Mouse (Mus musculus): ENCODE results near the gene Mgst3.
"Not testable (repeated sequence)": the region's sequence is repeated elsewhere in the genome, so short reads cannot be mapped to it uniquely, and the experiment has no call there.

Mgst3 gene

GRCm38 (mm10) chr1:167357387-167357786, 36.3 kb downstream of the Mgst3 start:
- no peak for DNase-seq

- DNase-seq: no peak
Observed at GRCm38 (mm10) chr1:167352403-167352802, 41.2 kb downstream of the Mgst3 start.

DNA sequence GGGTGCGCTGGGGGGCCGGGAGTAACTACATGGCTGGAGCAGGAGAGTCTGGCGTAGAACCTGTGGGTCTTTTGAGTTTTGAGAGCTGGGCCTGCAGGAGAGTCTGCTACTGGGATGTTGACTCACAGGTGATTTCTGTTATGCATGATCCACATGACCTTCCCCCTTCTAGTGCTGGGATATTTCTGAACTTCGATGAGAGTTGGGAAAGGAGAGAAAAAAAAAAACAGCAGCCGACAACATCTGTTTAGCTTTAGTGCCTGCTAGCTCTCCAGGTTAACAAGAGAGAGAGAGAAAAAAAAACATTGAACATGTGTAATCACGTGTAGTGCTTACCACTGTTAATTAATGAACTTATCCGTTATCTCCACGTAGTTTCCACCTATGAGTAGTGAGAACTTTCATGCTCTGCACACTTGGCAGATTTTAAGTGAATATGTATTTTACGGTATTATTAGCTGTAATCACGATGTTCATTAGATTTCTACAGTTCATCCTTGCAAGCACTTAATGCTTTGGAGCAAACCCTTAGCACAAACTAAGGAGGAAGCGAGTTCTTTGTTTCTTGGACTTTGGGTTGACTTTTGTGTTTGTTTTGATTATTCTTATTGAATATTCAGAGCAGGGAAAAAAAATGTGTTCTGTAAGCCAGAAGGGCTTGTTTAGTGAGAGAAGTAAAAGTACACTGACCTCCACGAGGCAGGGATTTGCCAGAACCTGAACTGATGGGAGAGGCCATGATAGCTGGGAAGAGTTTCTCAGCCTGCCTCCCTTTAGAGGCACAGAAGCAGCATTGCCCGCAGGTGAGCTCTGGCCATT, 42.8 kb downstream of the Mgst3 start:
- no peak for DNase-seq

DNA sequence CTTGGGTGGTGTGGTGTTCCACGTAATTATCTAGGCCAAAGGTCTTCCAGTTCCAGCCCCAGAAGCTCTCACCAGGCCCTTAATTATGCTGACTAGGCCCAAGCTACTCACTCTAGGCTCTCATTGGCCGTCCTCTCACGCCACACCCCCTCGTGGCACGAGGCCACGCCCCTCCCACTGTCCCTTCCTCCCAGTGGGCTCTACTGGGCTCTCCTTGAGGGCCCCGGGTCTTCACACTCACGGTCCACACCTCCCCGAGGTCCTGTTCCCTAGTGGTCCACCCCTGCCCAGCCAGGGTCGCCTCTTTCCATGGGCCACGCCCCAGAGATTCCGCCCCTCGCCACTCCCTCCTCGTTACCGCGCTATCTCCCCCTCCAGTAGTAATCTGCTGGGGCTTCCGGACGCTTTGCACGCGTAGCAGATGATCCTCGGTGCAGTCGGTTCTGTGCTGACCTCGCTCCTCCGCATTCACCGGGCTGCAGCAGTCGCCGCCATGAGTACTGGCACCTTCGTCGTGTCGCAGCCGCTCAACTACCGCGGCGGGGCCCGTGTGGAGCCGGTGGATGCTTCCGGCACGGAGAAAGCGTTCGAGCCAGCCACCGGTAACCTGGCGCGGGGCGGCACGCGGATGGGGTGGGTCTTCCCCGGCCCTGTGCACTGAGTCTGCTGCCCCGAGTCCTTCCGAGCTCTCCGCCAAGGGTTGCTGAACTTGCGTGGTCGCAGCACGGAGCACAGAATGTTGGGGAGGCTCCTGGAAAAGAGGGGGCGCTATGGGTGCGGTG, 43.6 kb downstream of the Mgst3 start, which contains the start of gene Aldh9a1:
Gene Aldh9a1, plus strand, starts transcription at position 177 of the 782 bp plus-strand sequence.
- DNase-seq: peak; percentile 91

GRCm38 (mm10) chr1:167349206-167349605, 44.4 kb downstream of the Mgst3 start:
- not testable (repeated sequence) for DNase-seq

GRCm38 (mm10) chr1:167345994-167346520, 47.6 kb downstream of the Mgst3 start:
- not testable (repeated sequence) for DNase-seq

DNA sequence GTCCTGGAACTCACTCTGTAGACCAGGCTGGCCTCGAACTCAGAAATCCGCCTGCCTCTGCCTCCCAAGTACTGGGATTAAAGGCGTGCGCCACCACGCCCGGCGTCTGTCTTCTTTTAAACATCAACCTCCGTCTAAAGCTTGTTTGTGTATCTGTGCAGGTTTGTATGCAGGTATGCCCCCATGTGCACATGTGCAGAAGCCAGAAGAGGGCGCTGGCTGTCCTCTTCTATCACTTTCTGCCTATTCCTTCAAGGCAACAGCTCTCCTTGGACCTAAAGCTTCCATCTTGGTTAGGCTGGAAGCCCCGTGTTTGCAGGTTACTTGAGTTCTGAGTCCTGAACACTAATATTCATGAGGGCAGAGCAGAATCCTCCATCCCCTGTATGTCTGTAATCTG, 50.8 kb downstream of the Mgst3 start:
- DNase-seq: no peak

- no peak for DNase-seq
Observed at GRCm38 (mm10) chr1:167340910-167341528, 52.6 kb downstream of the Mgst3 start.

DNA sequence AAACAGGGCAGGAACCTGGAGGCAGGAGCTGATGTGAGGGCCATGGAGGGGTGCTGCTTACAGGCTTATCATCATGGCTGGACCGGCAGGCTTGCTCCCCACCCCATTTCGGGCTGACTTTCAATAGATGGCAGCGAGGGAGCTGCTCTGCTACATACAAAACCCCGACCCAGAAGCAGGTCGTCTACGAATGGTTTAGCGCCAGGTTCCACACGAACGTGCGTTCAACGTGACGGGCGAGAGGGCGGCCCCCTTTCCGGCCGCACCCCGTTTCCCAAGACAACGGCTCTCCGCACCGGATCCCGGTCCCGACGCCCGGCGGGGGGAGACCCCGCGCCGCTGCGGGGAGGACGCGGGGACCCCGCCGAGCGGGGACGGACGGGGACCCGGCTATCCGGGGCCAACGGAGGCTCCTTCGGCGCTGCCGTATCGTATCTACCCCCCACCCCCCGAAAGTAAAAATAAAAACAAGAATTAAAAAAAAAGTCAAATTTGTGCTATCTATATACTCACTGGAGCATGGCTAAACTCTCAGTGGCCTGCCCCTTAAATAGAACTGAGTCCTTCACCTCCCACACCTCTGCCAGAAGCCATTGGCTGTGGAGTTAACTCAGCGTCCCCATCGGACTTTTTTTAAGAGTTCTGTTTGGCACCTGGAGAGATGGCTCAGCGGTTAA, 53.4 kb downstream of the Mgst3 start:
- DNase-seq: peak; percentile 28

DNA sequence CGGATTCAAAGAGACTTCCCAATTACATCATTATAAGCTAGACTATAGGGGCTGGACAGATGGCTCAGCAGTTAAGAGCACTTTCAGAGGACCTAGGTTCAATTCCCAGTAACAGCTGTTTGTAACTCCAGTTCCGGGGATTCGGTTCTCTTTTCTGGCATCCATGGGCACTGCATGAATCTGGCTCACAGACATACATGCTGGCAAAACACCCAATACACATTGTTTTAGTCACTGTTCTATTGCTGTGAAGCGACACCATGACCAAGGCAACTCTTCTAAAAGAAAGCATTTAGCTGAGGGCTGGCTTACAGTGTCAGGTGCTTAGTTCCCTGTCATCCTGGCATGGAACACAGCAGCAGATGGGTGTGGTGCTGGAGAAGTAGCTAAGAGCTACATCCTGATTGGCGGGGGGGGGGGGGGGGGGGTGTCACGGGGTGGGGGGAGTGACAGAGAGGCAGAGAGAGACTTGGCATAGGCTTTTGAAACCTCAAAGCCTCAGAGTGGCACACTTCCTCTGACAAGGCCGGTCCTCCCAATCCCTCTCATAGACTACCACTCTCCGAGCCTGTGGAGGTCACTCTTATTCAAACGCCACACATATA, 54.4 kb downstream of the Mgst3 start:
- no peak for DNase-seq

DNA sequence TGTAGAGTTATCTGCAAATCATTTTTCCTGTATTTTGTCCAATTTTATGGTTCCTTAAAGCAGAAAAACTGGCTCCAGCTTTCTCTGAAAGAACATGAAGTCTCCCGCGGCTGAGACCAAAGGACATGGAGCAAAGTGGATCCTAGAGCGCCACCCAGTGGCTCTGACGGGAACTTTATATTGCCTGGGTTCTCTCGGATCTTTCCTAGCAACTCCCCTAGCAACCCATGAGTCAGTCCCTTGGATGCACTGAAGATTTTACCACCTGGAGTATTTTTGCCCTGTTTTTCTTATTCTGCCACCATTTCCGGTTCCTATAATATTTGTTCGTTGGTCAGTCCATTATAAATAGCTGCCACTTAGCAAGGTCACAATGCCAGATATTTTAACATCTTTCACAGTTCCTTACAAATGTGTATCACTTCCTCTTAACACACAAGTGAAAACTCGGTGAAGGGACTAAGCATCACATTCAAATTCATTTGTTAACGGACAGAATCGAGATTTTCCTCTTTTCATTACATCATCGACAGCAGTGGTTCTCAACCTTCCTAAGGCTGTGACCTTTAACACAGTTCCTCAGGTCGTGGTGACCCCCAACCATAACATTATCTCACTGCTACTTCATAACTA, 56.1 kb downstream of the Mgst3 start:
- DNase-seq: peak; percentile 88

GRCm38 (mm10) chr1:167336398-167336797, 57.2 kb downstream of the Mgst3 start:
- DNase-seq: no peak

DNA sequence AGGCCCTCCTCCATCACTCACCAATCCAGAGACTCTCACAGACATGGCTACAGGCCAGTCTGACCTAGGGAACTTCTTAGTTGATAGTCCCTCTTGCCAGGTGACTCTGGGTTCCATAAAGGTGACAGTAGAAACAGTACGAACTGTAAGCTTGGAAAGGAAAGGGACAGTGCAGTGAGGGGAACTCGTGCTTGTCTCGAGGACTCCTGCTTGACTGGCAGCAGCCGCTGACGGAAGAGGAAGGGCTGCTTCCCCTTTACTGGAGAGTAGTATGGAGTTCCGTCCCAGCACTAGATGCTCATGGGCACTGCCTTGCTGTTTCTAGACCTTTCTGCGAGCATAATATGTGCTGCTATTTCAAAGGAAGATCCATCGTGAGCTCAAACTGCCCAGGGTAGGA, 62.5 kb downstream of the Mgst3 start:
- DNase-seq: no peak

- no peak for DNase-seq
Observed at GRCm38 (mm10) chr1:167328776-167329175, 64.9 kb downstream of the Mgst3 start.

Data from embryo, embryonic 11 days (tissue).